Mouse (Mus musculus) spleen, adult 2 months (tissue): Measurements from ENCODE around the gene Reep6.

Experiments used
- CTCF ChIP-seq: fragments of 200-500 bp; IDR thresholded peaks from 2 replicates; pipeline ENCODE4 v1.5.1; 2011; ENCODE audit warnings: mild to moderate bottlenecking, inconsistent platforms; ENCODE audit not compliant: insufficient read depth, insufficient read length, insufficient replicate concordance; ENCODE audit errors: extremely low read depth
- POLR2A ChIP-seq: fragments of 200-500 bp; IDR thresholded peaks from 2 replicates; pipeline ENCODE4 v1.6.1; 2011; ENCODE audit warnings: low read depth, low read length, inconsistent platforms

GRCm38 (mm10) chr10:80317011-80317410 is 12.7 kb upstream of the Reep6 start:
- TF ChIP-seq CTCF: no peak
- no peak for TF ChIP-seq POLR2A
